Mouse (Mus musculus) brain, embryonic 18.5 days (tissue): Measurements from ENCODE around the gene Tbce.
A peak's percentile ranks its signal among the peaks of the same experiment; 100 is the strongest.
"Not testable (repeated sequence)": the region's sequence is repeated elsewhere in the genome, so short reads cannot be mapped to it uniquely, and the experiment has no call there.

Source experiments
- DNase-seq: peaks from one replicate; pipeline ENCODE4 v3.0.0-alpha.2; 2012; ENCODE audit warnings: low read depth, low spot score

The Tbce gene

GRCm38 (mm10) chr13:14039292-14039965 lies at the start of gene Tbce:
Gene Tbce (minus strand): TSS chr13:14039638.
- peak; percentile 89 for DNase-seq

DNA sequence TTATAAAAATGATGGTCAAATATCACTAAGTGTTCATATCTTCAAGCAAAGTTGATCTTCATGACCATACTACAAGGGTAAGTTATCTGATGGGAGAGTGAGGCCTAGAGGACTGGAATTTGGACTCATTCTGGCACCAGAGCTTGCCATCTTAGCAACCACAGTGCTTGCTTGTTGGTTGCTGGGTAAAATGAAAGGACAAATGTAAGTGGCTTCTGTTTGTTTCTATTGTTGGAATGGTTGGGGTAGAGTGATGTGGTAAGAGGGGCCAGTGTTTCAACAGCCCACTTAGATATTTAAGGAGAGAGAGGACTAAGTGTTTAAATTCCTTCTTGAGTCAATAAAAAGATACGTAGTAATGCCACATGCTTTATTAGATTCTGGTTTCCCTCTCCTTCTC lies 49.2 kb upstream of the Tbce start:
- DNase-seq = no peak

- DNase-seq = no peak
Measured at GRCm38 (mm10) chr13:14075326-14075725, 35.9 kb upstream of the Tbce start.

- no peak for DNase-seq
Measured at GRCm38 (mm10) chr13:14074371-14074770, 34.9 kb upstream of the Tbce start.

DNA sequence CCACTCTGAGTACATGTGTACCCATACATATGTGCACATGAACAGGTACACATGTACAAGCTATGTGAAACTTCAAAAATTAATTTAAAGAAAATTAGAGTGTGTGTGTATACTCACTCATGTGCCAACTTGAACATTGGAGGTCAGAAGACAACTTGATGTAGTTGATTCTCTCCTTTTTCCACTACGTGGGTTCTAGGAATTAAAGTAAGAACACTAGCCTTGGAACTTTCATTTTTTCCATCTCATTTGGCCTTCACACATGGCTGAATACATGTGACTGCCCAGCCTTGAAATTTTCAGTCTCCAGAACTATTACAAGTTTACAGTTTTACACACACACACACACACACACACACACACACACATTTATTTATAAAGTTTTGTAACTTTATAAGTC lies 29.9 kb upstream of the Tbce start:
- DNase-seq = no peak

DNA sequence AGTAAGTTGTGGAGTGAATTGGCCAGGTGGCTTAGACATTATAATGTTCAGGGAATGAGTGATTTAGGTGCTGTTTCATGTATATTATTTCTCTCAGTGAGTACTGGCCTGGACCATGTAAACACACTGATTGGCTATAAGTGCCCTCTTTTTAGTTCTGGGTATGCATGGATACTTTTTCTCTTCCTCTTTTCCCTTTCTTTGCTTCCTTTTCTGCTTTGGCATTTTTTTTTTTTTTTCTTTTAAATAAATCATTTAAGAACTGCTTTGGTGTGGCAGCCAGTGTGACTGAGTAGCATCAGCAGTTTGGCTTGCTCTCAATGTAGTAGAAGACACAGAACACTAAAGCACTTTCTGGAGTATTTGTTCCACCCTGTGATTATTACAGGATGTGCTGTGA lies 28.6 kb upstream of the Tbce start:
- DNase-seq = no peak

DNA sequence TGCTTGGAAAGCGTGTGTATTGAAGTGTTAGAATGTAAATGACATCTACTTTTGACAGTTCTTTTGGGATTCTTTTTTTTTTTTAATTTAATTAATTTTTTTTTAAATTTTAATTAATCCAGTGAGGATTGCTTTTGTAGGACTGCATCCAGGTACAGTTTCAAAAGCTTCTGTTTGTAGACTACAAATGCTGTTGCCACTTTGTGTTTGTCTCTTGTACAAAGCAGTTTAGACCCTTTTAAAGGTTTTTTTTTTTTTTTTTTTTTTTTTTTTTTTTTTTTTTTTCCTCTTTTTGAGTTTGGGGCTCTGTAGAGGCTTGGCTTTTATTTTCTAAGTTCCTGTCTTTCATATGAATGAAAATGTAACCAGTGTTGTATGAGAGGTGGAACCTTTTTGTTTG lies 26.3 kb upstream of the Tbce start:
- no peak for DNase-seq

DNA sequence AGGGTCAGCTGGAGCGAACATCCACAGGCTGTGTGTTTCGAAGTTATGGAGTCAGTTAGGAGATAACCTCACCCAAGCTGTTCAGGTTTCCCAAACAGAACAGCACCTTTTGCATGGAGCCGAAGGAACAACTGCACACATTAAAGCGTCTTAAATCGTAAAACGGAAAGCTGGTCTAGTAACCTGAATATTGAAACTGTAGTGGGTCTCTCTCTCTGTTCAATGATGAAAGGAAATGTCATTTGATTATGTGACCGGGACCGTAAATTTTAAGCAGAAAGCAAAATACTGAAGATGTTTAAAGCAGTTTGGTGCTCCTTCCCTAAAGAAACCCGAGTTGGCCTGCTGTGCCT lies 25.6 kb upstream of the Tbce start:
- DNase-seq = no peak

GRCm38 (mm10) chr13:14064341-14065027 lies 25.0 kb upstream of the Tbce start:
- no peak for DNase-seq

GRCm38 (mm10) chr13:14063942-14064271 lies 24.5 kb upstream of the Tbce start:
- no peak for DNase-seq

- DNase-seq = peak; percentile 99
Measured at GRCm38 (mm10) chr13:14063013-14063941, 23.8 kb upstream of the Tbce start, which contains the start of the genes Arid4b and Ggps1. Gene Arid4b (plus strand): TSS chr13:14063232. Gene Ggps1 (minus strand): TSS chr13:14063488.

GRCm38 (mm10) chr13:14062209-14063012 lies 23.0 kb upstream of the Tbce start:
- no peak for DNase-seq

- DNase-seq = no peak
Measured at GRCm38 (mm10) chr13:14059582-14059981, 20.1 kb upstream of the Tbce start.

DNA sequence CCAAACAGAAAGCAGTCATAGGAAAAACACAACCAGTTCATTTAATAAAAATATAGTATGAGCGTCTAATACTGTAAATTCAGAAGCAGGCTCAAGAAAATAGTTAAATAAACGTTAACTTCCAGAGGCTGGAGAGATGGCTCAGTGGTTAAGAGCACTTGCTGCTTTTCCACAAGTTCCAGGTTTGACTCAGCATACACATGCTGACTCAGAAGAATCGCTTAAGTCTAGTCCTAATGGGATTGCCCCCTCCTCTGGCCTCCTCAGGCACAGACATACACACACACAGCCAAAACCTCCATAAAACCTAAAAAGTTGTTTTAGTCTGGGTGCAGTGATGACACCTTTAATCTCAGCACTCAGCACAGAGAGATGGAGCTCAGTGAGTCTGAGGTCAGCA lies 17.4 kb upstream of the Tbce start:
- DNase-seq = no peak

DNA sequence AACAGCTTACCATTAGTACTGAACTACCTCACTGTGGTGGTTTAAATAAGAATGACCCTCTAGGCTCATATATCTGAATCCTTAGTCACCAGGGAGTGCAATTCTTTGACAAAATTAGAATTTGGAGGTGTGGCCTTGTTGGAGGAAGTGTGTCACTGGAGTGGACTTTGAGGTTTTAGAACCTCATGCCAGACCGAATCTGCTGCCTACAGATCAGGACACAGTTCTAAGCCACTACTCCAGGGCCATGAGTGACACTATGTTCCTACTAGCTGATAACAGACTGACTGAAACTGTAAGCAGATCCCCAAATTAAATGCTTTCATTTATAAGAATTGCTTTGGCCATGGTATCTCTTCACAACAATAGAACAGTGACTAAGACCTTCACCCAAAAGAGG lies 10.4 kb upstream of the Tbce start:
- DNase-seq = no peak

- no peak for DNase-seq
Measured at GRCm38 (mm10) chr13:14044521-14044920, 5.1 kb upstream of the Tbce start.

DNA sequence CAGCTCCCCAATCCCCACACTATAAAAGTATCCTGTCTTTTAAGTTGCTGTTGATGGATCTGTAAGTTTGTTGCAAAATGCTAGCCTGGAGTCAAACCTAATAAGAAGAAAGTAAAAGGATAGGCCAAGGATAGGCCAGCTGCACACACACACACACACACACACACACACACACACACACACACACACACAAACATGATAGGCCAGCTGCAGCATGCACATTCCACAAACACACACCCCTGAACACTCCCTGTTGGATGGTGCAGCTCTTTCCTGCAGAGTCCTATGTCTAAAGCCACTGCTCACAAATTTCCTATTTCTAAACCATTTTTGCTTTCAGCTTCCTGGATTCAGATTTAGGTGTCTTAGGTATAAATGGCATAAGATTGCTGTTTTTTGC lies 4.4 kb upstream of the Tbce start:
- DNase-seq = no peak

- DNase-seq = no peak
Measured at GRCm38 (mm10) chr13:14040186-14040585, 748 bp upstream of the Tbce start.

DNA sequence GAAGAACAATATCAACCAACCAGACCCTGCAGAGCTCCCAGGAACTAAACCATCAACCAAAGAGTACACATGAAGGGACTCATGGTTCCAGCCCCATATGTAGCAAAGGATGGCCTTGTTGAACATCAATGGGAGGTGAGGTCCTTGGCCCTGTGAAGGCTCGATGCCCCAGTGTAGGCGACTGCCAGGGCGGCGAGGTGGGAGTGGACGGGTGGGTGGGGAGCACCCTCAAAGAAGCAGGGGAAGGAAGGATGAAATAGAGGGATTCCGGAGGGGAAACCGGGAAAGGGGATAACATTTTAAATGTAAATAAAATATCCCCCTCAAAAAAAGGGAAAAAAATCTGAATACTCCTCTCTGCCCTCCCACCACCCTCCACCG lies 537 bp downstream of the Tbce start:
- DNase-seq = peak; percentile 6

GRCm38 (mm10) chr13:14035875-14036630 lies 3.4 kb downstream of the Tbce start:
- DNase-seq = no peak

GRCm38 (mm10) chr13:14035352-14035751 lies 4.1 kb downstream of the Tbce start:
- DNase-seq = not testable (repeated sequence)
